Mouse (Mus musculus) granulocyte monocyte progenitor cell, adult 5-6 weeks (primary cell): ENCODE results near the gene Smim1. TPM values are rescaled to one million over a fixed set of nuclear protein-coding genes. Genes with fewer than 3 reads are reported as not detected.

ENCODE experiments used
- total RNA-seq, 2 experiments: library from RNA; stranded (forward) in 1 of 2; stranded (reverse) in 1 of 2; fragments of 200-712, 200-1000 nt in 1 of 2; fragments of >200 nt in 1 of 2; fragmentation: Nextera tagmentation in 1 of 2; gene quantifications; 2 replicates each; pipeline ENCODE4 v1.2.3; 2014 to 2017

Gene Smim1
- total RNA-seq, 2 experiments from 2014 or later, result 0.05 TPM; not detected in 1

Other genes starting within 250 kb of the Smim1 start
- gene A430005L14Rik, start 69.0 kb downstream of the Smim1 start, total RNA-seq (2014; fragmentation: Nextera tagmentation), result 25.0 and 40.8 TPM in 2 replicates
- gene A430005L14Rik, start 69.0 kb downstream of the Smim1 start, total RNA-seq (2017), result 45.4 and 55.1 TPM in 2 replicates
- gene Dffb, start 51.1 kb downstream of the Smim1 start, total RNA-seq (2014; fragmentation: Nextera tagmentation), result 11.8 and 14.2 TPM in 2 replicates
- gene Dffb, start 51.1 kb downstream of the Smim1 start, total RNA-seq (2017), result 6.7 and 13.4 TPM in 2 replicates
- gene Cep104, start 51.0 kb downstream of the Smim1 start, total RNA-seq (2014; fragmentation: Nextera tagmentation), result 5.7 and 10.7 TPM in 2 replicates
- gene Cep104, start 51.0 kb downstream of the Smim1 start, total RNA-seq (2017), result 4.2 and 6.9 TPM in 2 replicates
- gene Lrrc47, start 14.5 kb downstream of the Smim1 start, total RNA-seq (2014; fragmentation: Nextera tagmentation), result 15.7 and 22.7 TPM in 2 replicates
- gene Lrrc47, start 14.5 kb downstream of the Smim1 start, total RNA-seq (2017), result 23.5 and 32.4 TPM in 2 replicates
- not detected in 2 replicates for gene Ccdc27, start 16.4 kb upstream of the Smim1 start, total RNA-seq (2014; fragmentation: Nextera tagmentation)
- not detected in 2 replicates for gene Ccdc27, start 16.4 kb upstream of the Smim1 start, total RNA-seq (2017)
- not detected in 2 replicates for gene Trp73, start 114.0 kb upstream of the Smim1 start, total RNA-seq (2014; fragmentation: Nextera tagmentation)
- gene Trp73, start 114.0 kb upstream of the Smim1 start, total RNA-seq (2017), result not detected in 2 replicates
- gene Wrap73, start 116.1 kb upstream of the Smim1 start, total RNA-seq (2014; fragmentation: Nextera tagmentation), result 8.0 and 18.9 TPM in 2 replicates
- gene Wrap73, start 116.1 kb upstream of the Smim1 start, total RNA-seq (2017), result 8.6 and 24.1 TPM in 2 replicates
- 44.9 and 52.5 TPM in 2 replicates for gene Tprgl, start 134.4 kb upstream of the Smim1 start, total RNA-seq (2014; fragmentation: Nextera tagmentation)
- 28.9 and 29.8 TPM in 2 replicates for gene Tprgl, start 134.4 kb upstream of the Smim1 start, total RNA-seq (2017)
- not detected in 2 replicates for gene Megf6, start 144.5 kb upstream of the Smim1 start, total RNA-seq (2014; fragmentation: Nextera tagmentation)
- gene Megf6, start 144.5 kb upstream of the Smim1 start, total RNA-seq (2017), result not detected in 2 replicates